Mouse (Mus musculus) frontal cortex, adult 2 months (tissue): ENCODE results near the gene Galnt14. TPM values are rescaled to one million over a fixed set of nuclear protein-coding genes. Genes with fewer than 3 reads are reported as not detected.
A peak's percentile ranks its signal among the peaks of the same experiment; 100 is the strongest.

Source experiments
- DNase-seq, 2 experiments: peaks; one replicate each; pipeline ENCODE4 v3.0.0; 2022; ENCODE audit warnings: low spot score in 1 of 2; ENCODE audit errors: extremely low spot score in 1 of 2
- polyA plus RNA-seq: library from polyadenylated mRNA; depleted of rRNA; stranded (reverse); fragments of >200 nt; gene quantifications from 2 replicates; pipeline ENCODE4 v1.2.3, GENCODE M21; 2012; rRNA removed

Gene Galnt14
- polyA plus RNA-seq, result 17.6 and 21.7 TPM in 2 replicates

GRCm38 (mm10) chr17:73710042-73710911 is at the start of gene Galnt14:
Galnt14 (minus strand) TSS chr17:73710453.
- peak in 1 of 2 experiments; percentile 69 for DNase-seq

DNA sequence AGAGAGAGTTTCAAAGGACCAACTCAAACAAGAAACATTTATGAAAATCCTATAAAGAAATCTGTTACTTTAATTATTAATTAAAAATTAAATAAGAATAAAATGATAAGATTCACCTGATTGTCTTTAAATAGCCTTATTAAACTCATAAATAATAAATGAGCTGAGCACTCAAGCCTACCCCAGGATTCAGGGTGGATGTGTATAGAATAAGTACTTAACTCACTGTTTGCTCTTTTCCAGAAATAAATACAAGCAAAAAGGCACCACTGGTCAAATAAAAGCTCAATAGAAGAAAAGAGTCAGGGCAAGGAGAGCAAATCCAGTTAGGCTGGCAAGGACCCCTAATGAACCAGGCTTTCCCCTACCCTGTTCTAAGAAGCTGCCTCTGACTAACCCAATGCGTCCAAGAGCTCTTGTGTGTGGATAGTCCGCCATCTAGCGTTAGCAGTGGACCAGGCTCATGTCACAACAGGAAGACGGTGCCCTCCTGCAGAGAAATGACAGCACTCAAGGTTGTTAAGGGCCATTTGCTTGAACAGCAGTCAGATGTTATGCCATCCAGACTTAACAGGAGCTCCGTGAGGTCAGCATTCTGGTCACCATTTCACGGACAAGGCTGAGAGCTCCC is 33.5 kb upstream of the Galnt14 start:
- DNase-seq, result peak; percentile 65 to 93

GRCm38 (mm10) chr17:73723885-73724682 is 13.8 kb upstream of the Galnt14 start:
- DNase-seq, result peak in 1 of 2 experiments; percentile 24

- no peak for DNase-seq
These were observed 8.9 kb upstream of the Galnt14 start for GRCm38 (mm10) chr17:73719021-73719748.

- no peak for DNase-seq
These were observed 6.4 kb upstream of the Galnt14 start for GRCm38 (mm10) chr17:73716684-73717083.

DNA sequence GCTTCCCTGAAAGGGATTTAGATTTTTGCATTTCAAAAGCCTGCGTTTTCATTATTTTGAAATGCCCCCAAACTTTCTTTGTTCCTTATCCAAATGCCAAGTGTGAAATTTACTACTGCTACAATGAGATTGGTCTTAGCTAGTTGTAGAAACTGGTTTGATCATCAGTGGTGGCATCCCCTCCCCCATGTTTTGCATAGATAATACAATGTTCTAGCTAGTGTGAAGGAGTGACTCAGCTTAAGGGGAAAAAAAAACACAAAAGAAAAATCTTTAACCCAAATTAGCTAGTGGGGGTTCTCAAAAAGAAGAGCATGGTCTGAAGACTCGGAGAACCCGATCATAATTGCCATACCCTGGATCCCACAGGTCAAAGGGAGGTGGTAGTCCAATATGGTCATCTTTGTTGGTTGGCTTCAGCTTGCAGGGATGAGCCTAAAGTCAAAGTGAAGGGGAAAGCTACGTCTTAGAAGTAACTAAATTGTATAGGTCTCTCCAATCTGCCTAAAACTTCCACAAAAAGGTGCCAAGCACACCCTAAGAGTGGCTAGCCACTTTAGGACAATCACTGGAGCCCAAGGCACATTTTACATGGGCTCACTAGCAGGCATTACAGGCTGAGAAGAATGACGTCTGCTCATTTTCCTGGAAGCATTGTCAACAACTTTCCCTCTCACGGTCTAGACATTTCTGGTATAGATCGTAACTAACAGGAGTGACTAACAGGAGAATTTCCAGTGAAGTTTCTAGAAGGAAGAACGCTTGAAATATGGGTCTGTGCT is 4.4 kb upstream of the Galnt14 start:
- DNase-seq, result no peak

DNA sequence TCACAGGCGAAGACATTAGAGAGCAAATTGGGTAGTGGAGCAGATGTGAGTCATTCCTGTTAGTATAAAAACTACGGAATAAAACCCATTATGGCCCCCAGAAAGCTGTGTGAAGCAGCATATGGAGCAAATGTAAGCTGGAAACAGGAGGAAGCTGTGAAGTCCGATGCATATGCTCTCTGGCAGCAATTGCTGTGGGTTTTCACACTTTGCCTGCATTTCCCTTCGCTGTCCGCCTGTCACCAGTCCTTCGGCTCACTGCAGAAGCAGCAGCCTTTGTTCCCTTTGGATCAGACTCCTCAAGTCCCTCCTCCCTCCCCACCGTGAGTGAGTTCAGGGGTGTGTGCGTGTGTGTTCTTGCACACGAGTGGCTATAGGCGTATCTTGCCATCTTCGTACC is 3.1 kb upstream of the Galnt14 start:
- DNase-seq, result peak; percentile 73 to 82

DNA sequence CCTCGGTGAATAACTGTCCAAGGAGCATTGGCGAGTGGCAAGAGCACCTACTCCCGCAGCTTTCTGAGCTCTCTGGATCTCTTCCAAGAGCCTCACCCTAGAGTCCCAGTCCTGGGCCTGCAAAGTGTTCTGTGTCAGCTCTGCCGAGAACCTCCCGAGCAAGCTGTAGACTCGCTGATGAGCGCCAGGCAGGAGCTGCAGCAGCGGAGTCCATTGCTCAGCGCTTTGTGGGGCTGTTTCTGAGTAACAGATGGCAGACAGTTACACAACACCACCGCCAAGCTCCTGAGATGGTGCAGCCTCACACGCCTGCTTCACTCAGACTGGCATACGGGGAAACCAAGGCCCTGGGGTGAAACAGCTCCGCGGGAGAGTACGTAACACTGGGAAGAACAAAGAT is 1.7 kb upstream of the Galnt14 start:
- DNase-seq, result peak; percentile 66 to 81

DNA sequence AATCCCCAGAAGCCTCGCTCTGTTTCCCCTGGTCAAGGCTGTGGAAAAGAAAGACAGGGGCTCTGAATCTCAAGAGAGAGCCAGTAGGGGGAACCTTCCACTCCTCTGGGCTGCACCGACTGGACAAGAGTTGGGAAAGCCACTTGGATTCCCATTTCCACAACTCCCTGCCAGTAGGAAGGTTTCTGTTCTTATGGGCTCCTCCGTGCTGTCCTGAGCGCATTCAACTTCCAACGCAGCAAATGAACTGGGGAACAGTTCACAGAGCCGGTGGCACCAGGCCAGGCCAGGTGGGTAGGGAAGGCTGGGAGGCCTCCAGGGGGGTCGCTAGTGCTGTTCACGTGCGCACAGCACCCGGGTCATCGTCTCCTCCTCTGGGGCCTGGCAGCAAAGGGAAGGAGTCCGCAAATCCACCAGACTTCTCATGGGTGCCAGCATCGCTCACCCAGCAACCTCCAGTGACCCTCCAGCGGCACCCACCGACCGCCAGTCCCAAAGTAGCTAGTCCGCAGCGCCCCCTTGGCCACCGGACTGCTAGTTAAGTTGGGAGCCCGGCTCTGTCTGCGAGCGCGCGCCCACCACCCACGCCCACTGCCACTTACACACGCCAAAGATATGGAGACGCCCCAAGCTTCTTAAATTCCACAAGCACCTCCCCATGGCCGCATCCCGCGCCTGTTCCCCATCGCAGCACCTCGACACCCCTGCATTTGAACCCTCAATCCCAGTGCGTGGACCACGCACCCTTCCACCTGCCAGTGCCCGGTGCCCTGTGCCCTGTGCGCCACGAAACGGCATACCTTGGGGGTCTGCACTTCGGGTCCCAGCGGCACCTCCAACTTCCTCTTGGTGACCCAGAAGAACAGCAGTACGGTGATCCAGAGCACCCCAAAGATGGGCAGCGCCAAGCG is 867 bp downstream of the Galnt14 start:
- DNase-seq, result peak in 1 of 2 experiments; percentile 38

DNA sequence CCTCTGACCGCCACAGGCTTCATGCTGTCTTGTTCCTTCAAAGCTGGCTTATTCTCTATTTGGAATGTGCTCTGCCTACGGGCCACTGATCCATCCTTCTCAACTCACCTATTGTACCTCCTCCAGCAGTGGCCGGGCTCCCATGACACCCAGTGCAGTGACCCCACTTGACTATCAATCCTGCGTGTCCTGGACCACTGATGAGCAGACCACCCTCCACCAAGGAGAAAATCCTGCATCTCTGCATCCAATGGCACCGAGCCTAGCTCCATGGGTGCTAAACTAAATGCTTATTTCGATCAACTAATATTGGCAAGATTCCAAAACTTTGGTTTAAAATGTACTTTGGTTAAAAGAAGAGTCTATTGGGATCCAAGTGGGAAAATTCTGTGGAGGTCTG is 1.8 kb downstream of the Galnt14 start:
- DNase-seq, result no peak

DNA sequence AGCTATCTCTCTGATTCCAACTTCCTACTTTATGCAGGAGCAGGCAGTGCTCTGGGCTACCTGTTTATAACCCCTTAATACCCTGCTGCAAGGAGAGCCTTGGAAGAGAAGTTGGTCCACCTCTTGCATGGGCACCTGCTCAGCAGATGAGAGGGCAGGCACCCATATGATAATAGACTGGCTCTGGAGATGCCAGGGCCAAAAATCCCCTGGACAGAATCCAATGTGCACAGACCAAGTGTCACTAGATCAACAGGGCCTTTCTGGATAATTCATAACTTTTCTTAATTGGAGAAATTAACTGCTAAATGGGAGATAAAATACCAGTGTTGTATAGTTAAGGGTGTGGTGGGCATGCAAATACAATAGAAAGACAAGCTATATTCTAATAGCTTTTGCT is 6.7 kb downstream of the Galnt14 start:
- DNase-seq, result no peak

- DNase-seq, result no peak
These were observed 9.2 kb downstream of the Galnt14 start for GRCm38 (mm10) chr17:73701016-73701415.

DNA sequence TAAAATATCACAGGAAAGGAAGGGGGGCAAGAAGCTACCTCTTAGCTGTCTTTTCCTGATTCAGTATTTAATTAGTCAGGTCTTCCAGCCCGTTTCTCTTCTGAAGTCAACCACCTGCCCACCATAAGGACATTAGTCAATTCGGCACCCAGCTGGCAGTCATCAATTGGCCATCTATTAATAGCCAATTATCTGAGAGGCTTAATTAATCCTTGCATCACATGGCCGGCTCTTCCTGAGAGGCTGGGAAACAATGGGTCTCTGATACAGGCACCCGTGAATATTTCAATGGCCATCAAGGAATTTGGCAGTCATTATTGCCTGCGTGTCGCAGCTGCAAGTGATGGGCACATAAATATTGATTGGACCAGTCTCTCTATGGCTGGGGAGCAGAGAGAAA is 10.4 kb downstream of the Galnt14 start:
- no peak for DNase-seq

GRCm38 (mm10) chr17:73694206-73694952 is 15.9 kb downstream of the Galnt14 start:
- no peak for DNase-seq

DNA sequence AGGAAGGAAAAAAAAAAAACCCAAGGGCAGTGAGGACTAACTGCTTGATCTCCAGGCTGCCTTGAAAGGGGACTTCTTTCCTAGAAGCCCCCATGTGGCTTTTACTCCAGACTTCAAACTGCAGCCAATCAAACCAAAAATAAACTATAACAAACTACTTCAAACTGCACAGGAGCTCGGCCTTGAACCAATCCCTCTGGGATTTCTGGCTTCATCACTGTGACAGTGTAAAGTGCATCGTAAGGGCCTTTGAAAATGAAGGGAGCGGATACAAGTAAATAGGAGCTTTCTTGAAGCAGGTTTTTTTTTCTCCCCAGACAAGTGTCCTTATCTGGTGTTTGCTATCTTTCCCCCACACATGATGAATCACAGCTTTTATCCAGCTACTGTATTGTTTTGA is 22.0 kb downstream of the Galnt14 start:
- DNase-seq, result no peak

- no peak for DNase-seq
These were observed 24.0 kb downstream of the Galnt14 start for GRCm38 (mm10) chr17:73686292-73686691.

- peak in 1 of 2 experiments; percentile 42 for DNase-seq
These were observed 25.5 kb downstream of the Galnt14 start for GRCm38 (mm10) chr17:73684746-73685145.

GRCm38 (mm10) chr17:73671921-73672320 is 38.3 kb downstream of the Galnt14 start:
- no peak for DNase-seq
